Mouse (Mus musculus): ENCODE data around the gene Banf2.

Gene Banf2

GRCm38 (mm10) chr2:144022441-144022840 lies 10.4 kb upstream of the Banf2 start:
- DNase-seq (ENCODE audit: inconsistent age in 2 of 2, low spot score in 1 of 2): no peak

GRCm38 (mm10) chr2:144025361-144025760 lies 7.5 kb upstream of the Banf2 start:
- DNase-seq (ENCODE audit: inconsistent age in 2 of 2, low spot score in 1 of 2): no peak

GRCm38 (mm10) chr2:144026456-144026855 lies 6.4 kb upstream of the Banf2 start:
- no peak for DNase-seq (ENCODE audit: inconsistent age in 2 of 2, low spot score in 1 of 2)

- no peak for DNase-seq (ENCODE audit: inconsistent age in 2 of 2, low spot score in 1 of 2)
These were observed 2.1 kb upstream of the Banf2 start for GRCm38 (mm10) chr2:144030791-144031190.

GRCm38 (mm10) chr2:144044726-144045125 lies 11.9 kb downstream of the Banf2 start:
- DNase-seq (ENCODE audit: inconsistent age in 2 of 2, low spot score in 1 of 2): peak in 1 of 2 experiments; percentile 27

- DNase-seq (ENCODE audit: inconsistent age in 2 of 2, low spot score in 1 of 2): no peak
These were observed 13.1 kb downstream of the Banf2 start for GRCm38 (mm10) chr2:144045756-144046560.

- DNase-seq (ENCODE audit: inconsistent age in 2 of 2, low spot score in 1 of 2): no peak
These were observed 14.1 kb downstream of the Banf2 start for GRCm38 (mm10) chr2:144046916-144047315.

GRCm38 (mm10) chr2:144050146-144050680 lies 17.4 kb downstream of the Banf2 start:
- no peak for DNase-seq (ENCODE audit: inconsistent age in 2 of 2, low spot score in 1 of 2)

- DNase-seq (ENCODE audit: inconsistent age in 2 of 2, low spot score in 1 of 2): no peak
These were observed 18.0 kb downstream of the Banf2 start for GRCm38 (mm10) chr2:144050861-144051260.

- DNase-seq (ENCODE audit: inconsistent age in 2 of 2, low spot score in 1 of 2): peak in 1 of 2 experiments; percentile 33
These were observed 19.7 kb downstream of the Banf2 start for GRCm38 (mm10) chr2:144052410-144053065.

GRCm38 (mm10) chr2:144057735-144058134 lies 24.9 kb downstream of the Banf2 start:
- no peak for DNase-seq (ENCODE audit: inconsistent age in 2 of 2, low spot score in 1 of 2)

- no peak for DNase-seq (ENCODE audit: inconsistent age in 2 of 2, low spot score in 1 of 2)
These were observed 28.8 kb downstream of the Banf2 start for GRCm38 (mm10) chr2:144061701-144062100.

GRCm38 (mm10) chr2:144065499-144065898 lies 32.6 kb downstream of the Banf2 start:
- no peak for DNase-seq (ENCODE audit: inconsistent age in 2 of 2, low spot score in 1 of 2)

GRCm38 (mm10) chr2:144069663-144070062 lies 36.8 kb downstream of the Banf2 start:
- no peak for DNase-seq (ENCODE audit: inconsistent age in 2 of 2, low spot score in 1 of 2)

GRCm38 (mm10) chr2:144070479-144070878 lies 37.6 kb downstream of the Banf2 start:
- no peak for DNase-seq (ENCODE audit: inconsistent age in 2 of 2, low spot score in 1 of 2)

GRCm38 (mm10) chr2:144072642-144073041 lies 39.8 kb downstream of the Banf2 start:
- DNase-seq (ENCODE audit: inconsistent age in 2 of 2, low spot score in 1 of 2): no peak

GRCm38 (mm10) chr2:144074059-144074458 lies 41.2 kb downstream of the Banf2 start:
- DNase-seq (ENCODE audit: inconsistent age in 2 of 2, low spot score in 1 of 2): no peak

GRCm38 (mm10) chr2:144076625-144077024 lies 43.8 kb downstream of the Banf2 start:
- peak; percentile 34 to 55 for DNase-seq (ENCODE audit: inconsistent age in 2 of 2, low spot score in 1 of 2)

GRCm38 (mm10) chr2:144078897-144079296 lies 46.0 kb downstream of the Banf2 start:
- DNase-seq (ENCODE audit: inconsistent age in 2 of 2, low spot score in 1 of 2): no peak

- DNase-seq (ENCODE audit: inconsistent age in 2 of 2, low spot score in 1 of 2): peak; percentile 81 to 86
These were observed 53.5 kb downstream of the Banf2 start for GRCm38 (mm10) chr2:144086183-144086847.

- no peak for DNase-seq (ENCODE audit: inconsistent age in 2 of 2, low spot score in 1 of 2)
These were observed 55.2 kb downstream of the Banf2 start for GRCm38 (mm10) chr2:144087899-144088584.
